Mouse (Mus musculus): ENCODE measurements at regions not wholly inside any gene's neighbourhood (a gene's known extent, or its start where the extent isn't known, plus 50 kb on each side); places are given as distances from the start of the nearest gene placed in this dataset.

- no peaks in the 10 kb centered on the region for H3K27me3 ChIP-seq
- no peaks in the 10 kb centered on the region for H3K4me1 ChIP-seq (replicated peaks)
- H3K4me2 ChIP-seq (replicated peaks): no peak overlapping the region
- no peak for ATAC-seq
- H3K36me3 ChIP-seq: no peaks in the 10 kb centered on the region
- H3K27ac ChIP-seq: no peak overlapping the region
- H3K9me3 ChIP-seq: no peaks in the 10 kb centered on the region
- no peak overlapping the region for H3K4me3 ChIP-seq (replicated peaks)
- no peak overlapping the region for H3K9ac ChIP-seq (replicated peaks)
- WGBS: 86% methylated on average over 2 of the region's 2 CpGs
Observed at GRCm38 (mm10) chr3:41857446-41857845, 115.0 kb downstream of the D3Ertd751e start.

- H3K9me3 ChIP-seq: no peaks in the 10 kb centered on the region
- no peak overlapping the region for H3K27ac ChIP-seq
- no peaks in the 10 kb centered on the region for H3K4me1 ChIP-seq (replicated peaks)
- H3K4me2 ChIP-seq (replicated peaks): no peak overlapping the region
- H3K4me3 ChIP-seq (replicated peaks): no peak overlapping the region
- ATAC-seq: no peak
- no peak overlapping the region for H3K9ac ChIP-seq (replicated peaks)
- no peaks in the 10 kb centered on the region for H3K36me3 ChIP-seq
- no peaks in the 10 kb centered on the region for H3K27me3 ChIP-seq
Observed at GRCm38 (mm10) chr3:41862674-41863073, 120.3 kb downstream of the D3Ertd751e start.

DNA sequence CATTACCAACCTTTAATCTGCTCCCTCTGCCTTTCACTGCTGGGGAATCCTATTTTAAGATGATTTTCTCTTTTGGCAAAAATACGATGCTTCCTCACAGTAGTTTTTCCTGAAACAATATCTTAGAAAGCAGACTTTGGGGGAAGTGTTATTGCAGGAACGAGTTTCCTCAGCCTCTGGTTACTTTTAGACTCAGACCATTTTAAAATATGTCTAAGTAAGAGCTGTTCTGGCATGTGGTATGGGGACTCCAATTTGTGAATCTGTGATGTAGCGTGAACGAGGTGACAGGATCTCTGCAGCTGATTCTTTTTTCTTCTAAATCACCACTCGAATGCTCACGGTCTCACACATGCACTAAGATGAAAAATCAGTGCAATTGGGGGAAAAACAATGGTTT lies 166.5 kb downstream of the D3Ertd751e start:
- Histone ChIP-seq H3K27ac (no peak overlapping the region), H3K4me1 (replicated peaks) (no peaks in the 10 kb centered on the region), H3K36me3 (no peaks in the 10 kb centered on the region), H3K4me3 (replicated peaks) (no peak overlapping the region), H3K27me3 (no peaks in the 10 kb centered on the region), H3K9me3 (no peaks in the 10 kb centered on the region), H3K9ac (replicated peaks) (no peak overlapping the region), H3K4me2 (replicated peaks) (no peak overlapping the region)
- WGBS: 90% methylated on average over 6 of the region's 6 CpGs
- ATAC-seq: no peak

DNA sequence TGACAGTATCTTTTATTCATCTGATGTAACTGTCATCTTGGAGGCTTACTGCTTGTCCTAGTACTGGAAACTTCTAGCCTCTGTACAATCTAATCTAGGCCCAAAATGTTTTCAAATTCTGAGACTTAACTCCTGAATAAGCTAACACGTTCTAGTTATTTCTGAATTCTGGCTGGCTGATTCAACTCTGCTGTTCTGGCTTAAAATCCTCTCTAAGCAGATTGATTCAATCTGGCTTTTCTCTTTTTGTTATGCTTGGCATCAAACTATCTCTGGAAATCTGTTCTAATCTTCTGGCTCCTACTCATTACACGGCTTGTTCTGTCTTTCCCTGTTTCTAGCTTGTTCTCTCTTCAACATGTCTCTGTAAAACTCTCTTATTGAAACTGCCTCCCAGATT lies 170.8 kb downstream of the D3Ertd751e start:
- Histone ChIP-seq H3K36me3 (no peaks in the 10 kb centered on the region), H3K27ac (no peak overlapping the region), H3K27me3 (no peaks in the 10 kb centered on the region), H3K4me3 (replicated peaks) (no peak overlapping the region), H3K4me1 (replicated peaks) (no peaks in the 10 kb centered on the region), H3K9me3 (no peaks in the 10 kb centered on the region), H3K9ac (replicated peaks) (no peak overlapping the region), H3K4me2 (replicated peaks) (no peak overlapping the region)
- no peak for ATAC-seq
- WGBS: 79% methylated on average over 2 of the region's 2 CpGs

DNA sequence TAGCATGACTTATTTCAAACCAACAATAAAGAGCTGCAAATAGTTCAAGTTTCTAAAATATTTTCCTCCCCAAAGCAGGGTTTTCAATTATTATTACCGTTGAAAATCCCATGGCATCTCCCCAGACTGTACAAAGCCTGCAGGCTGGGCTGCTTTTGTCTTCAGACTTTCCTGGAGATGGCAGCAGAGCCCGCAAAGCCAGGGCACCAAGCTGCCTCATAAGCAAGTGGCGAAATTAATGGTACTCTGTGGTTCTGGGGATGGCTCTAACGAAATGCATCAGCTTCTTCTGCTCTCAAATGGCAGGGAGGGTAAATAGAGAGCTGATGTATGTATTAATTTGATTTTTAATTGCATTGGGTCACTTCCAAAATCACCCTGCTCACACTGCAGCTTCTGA lies 197.4 kb downstream of the D3Ertd751e start:
- no peaks in the 10 kb centered on the region for H3K9me3 ChIP-seq
- peak; percentile 79; the same call in 1 of the 2 replicates for ATAC-seq
- no peak overlapping the region for H3K4me2 ChIP-seq (replicated peaks)
- H3K4me1 ChIP-seq (replicated peaks): 0 out of 2 replicates have a peak, but pooled peaks cover 4% of the 10 kb centered on the region
- 54% methylated on average over 4 of the region's 4 CpGs for WGBS
- H3K4me3 ChIP-seq (replicated peaks): no peak overlapping the region
- no peaks in the 10 kb centered on the region for H3K36me3 ChIP-seq
- no peak overlapping the region for H3K9ac ChIP-seq (replicated peaks)
- no peaks in the 10 kb centered on the region for H3K27me3 ChIP-seq
- H3K27ac ChIP-seq: no peak overlapping the region

DNA sequence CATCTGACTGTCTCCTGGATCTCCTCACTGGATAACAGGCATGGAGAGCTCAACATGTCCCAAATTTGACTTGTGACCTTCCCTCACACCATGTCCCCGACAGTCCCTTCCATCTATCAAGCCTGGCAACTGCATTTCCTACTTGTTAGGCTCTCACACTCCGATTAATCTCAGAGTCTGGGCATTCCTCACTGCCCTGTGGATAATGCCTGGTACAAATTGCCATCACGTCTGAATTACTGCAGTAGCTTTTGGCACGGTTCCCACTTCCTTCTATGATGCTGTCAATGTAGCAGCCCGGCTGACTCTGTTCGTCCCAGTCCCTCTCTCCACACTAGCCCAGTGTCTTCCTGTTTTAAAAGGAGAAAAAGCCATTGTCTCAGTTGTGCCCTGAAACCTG lies 200.6 kb downstream of the D3Ertd751e start:
- Histone ChIP-seq H3K9me3 (no peaks in the 10 kb centered on the region), H3K4me2 (replicated peaks) (no peak overlapping the region), H3K27me3 (no peaks in the 10 kb centered on the region), H3K4me1 (replicated peaks) (0 out of 2 replicates have a peak, but pooled peaks cover 12% of the 10 kb centered on the region), H3K36me3 (no peaks in the 10 kb centered on the region), H3K4me3 (replicated peaks) (no peak overlapping the region), H3K9ac (replicated peaks) (no peak overlapping the region), H3K27ac (no peak overlapping the region)
- peak; percentile 52 for ATAC-seq
- 51% methylated on average over 6 of the region's 6 CpGs for WGBS

GRCm38 (mm10) chr3:41949404-41949803 lies 207.0 kb downstream of the D3Ertd751e start:
- no peak for ATAC-seq
- Histone ChIP-seq H3K27me3 (no peaks in the 10 kb centered on the region), H3K4me3 (replicated peaks) (no peak overlapping the region), H3K27ac (no peak overlapping the region), H3K36me3 (no peaks in the 10 kb centered on the region), H3K4me1 (replicated peaks) (0 out of 2 replicates have a peak, but pooled peaks cover 8% of the 10 kb centered on the region), H3K9ac (replicated peaks) (no peak overlapping the region), H3K9me3 (no peaks in the 10 kb centered on the region), H3K4me2 (replicated peaks) (no peak overlapping the region)
- WGBS: 89% methylated on average over 2 of the region's 2 CpGs

GRCm38 (mm10) chr3:41957385-41957784 lies 215.0 kb downstream of the D3Ertd751e start:
- 0 out of 2 replicates have a peak, but pooled peaks cover 3% of the 10 kb centered on the region for H3K4me1 ChIP-seq (replicated peaks)
- WGBS: 48% methylated on average over 3 of the region's 3 CpGs
- H3K9me3 ChIP-seq: no peaks in the 10 kb centered on the region
- no peak overlapping the region for H3K27ac ChIP-seq
- no peak for ATAC-seq
- no peak overlapping the region for H3K4me2 ChIP-seq (replicated peaks)
- no peak overlapping the region for H3K4me3 ChIP-seq (replicated peaks)
- no peak overlapping the region for H3K9ac ChIP-seq (replicated peaks)
- H3K27me3 ChIP-seq: no peaks in the 10 kb centered on the region
- H3K36me3 ChIP-seq: no peaks in the 10 kb centered on the region

GRCm38 (mm10) chr3:41960209-41960608 lies 217.8 kb downstream of the D3Ertd751e start:
- Histone ChIP-seq H3K4me2 (replicated peaks) (no peak overlapping the region), H3K27ac (no peak overlapping the region), H3K9ac (replicated peaks) (no peak overlapping the region), H3K27me3 (no peaks in the 10 kb centered on the region), H3K4me1 (replicated peaks) (0 out of 2 replicates have a peak, but pooled peaks cover 3% of the 10 kb centered on the region), H3K9me3 (no peaks in the 10 kb centered on the region), H3K4me3 (replicated peaks) (no peak overlapping the region), H3K36me3 (no peaks in the 10 kb centered on the region)
- WGBS: 83% methylated on average over 2 of the region's 2 CpGs
- no peak for ATAC-seq

- no peaks in the 10 kb centered on the region for H3K36me3 ChIP-seq
- WGBS: 91% methylated on average over 7 of the region's 7 CpGs
- ATAC-seq: no peak
Observed at GRCm38 (mm10) chr3:41962923-41963322, 220.5 kb downstream of the D3Ertd751e start.

GRCm38 (mm10) chr3:42006672-42007265 lies 264.4 kb downstream of the D3Ertd751e start:
- H3K27ac ChIP-seq: no peak overlapping the region
- 81% methylated on average over 5 of the region's 5 CpGs for WGBS
- no peak for ATAC-seq
- H3K4me2 ChIP-seq (replicated peaks): no peak overlapping the region
- no peaks in the 10 kb centered on the region for H3K9me3 ChIP-seq
- no peaks in the 10 kb centered on the region for H3K4me1 ChIP-seq (replicated peaks)
- H3K9ac ChIP-seq (replicated peaks): no peak overlapping the region
- H3K36me3 ChIP-seq: no peaks in the 10 kb centered on the region
- no peaks in the 10 kb centered on the region for H3K27me3 ChIP-seq
- H3K4me3 ChIP-seq (replicated peaks): no peak overlapping the region

More at GRCm38 (mm10) chr3:41962923-41963322, 220.5 kb downstream of the D3Ertd751e start:
- Histone ChIP-seq H3K4me2 (replicated peaks) (no peak overlapping the region), H3K9me3 (no peaks in the 10 kb centered on the region), H3K27me3 (no peaks in the 10 kb centered on the region), H3K27ac (no peak overlapping the region), H3K9ac (replicated peaks) (no peak overlapping the region), H3K4me3 (replicated peaks) (no peak overlapping the region), H3K4me1 (replicated peaks) (no peaks in the 10 kb centered on the region)

GRCm38 (mm10) chr3:42023187-42023586 lies 280.8 kb downstream of the D3Ertd751e start:
- Histone ChIP-seq H3K27ac (no peak overlapping the region), H3K9ac (replicated peaks) (no peak overlapping the region), H3K4me2 (replicated peaks) (no peak overlapping the region), H3K9me3 (no peaks in the 10 kb centered on the region), H3K4me1 (replicated peaks) (no peaks in the 10 kb centered on the region), H3K27me3 (no peaks in the 10 kb centered on the region), H3K4me3 (replicated peaks) (no peak overlapping the region), H3K36me3 (no peaks in the 10 kb centered on the region)
- WGBS: 91% methylated on average over 5 of the region's 5 CpGs
- no peak for ATAC-seq

DNA sequence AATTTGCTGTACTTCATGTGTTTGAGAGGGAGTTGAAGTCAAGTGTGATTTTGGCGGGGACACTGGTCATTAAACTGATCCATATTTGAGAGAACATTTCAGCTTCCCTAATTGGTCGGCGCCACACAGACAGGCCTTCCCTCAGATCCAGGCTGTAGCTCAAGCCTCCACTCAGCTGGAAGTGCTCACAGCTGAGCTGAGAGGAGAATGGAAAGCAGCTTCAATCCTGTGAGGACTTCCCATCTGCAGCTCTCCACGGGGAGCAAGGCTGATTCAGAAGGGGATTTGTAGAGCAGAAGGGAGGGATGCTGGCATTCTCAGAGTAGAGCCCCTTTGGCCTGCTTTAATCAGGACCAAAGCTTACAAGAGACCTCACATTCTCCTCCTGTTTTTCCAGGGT lies 297.2 kb downstream of the D3Ertd751e start:
- Histone ChIP-seq H3K27me3 (no peaks in the 10 kb centered on the region), H3K36me3 (no peaks in the 10 kb centered on the region), H3K27ac (peak overlapping the region; percentile 19; the same call in 1 of the 2 replicates), H3K4me2 (replicated peaks) (no peak overlapping the region), H3K4me1 (replicated peaks) (peaks cover 8% of the 10 kb centered on the region), H3K9me3 (no peaks in the 10 kb centered on the region), H3K9ac (replicated peaks) (no peak overlapping the region), H3K4me3 (replicated peaks) (no peak overlapping the region)
- WGBS: 12% methylated on average over 4 of the region's 4 CpGs
- ATAC-seq: 0 out of 2 replicates have a peak, but pooled peaks have one; percentile 48

All from midbrain, embryonic 13.5 days (tissue).